Mouse (Mus musculus) ES-Bruce4 (cell line): ENCODE data around the gene Znhit3.

Experiments
- CTCF ChIP-seq: IDR thresholded peaks from one replicate; pipeline ENCODE4 v1.8.1; 2011; ENCODE audit warnings: low read depth, low read length
- POLR2A ChIP-seq: IDR thresholded peaks from one replicate; pipeline ENCODE4 v1.8.1; 2011; ENCODE audit warnings: low read length; ENCODE audit not compliant: insufficient read depth

GRCm38 (mm10) chr11:84961571-84961970, 45.4 kb upstream of the Znhit3 start:
- TF ChIP-seq CTCF: no peak
- TF ChIP-seq POLR2A: no peak
